Mouse (Mus musculus): ENCODE data around the gene Chd8. TPM values are rescaled to one million over a fixed set of nuclear protein-coding genes. Genes with fewer than 3 reads are reported as not detected.

Chd8 gene
- polyA plus RNA-seq, 1 experiment from 2014 or later, result 64.4 TPM

DNA sequence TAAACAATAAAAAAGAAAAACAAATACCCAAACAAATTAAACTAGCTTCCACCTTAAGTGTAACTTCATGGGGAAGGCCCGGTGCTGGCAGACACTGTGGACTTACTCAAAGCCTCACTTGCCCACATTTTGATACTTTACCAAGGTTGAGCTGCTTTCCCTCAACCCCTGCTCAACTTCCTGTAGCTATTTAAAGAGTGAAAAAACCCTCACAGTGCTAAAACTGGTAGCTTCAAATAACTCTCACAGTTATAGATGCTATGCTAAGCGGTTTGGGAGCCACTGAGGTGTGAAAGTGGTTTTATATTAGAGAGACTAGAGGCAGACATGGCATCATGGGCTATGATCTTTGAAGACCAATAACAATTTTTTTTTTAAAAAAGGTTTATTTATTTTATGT lies 91.0 kb downstream of the Chd8 start:
- ATAC-seq, result no peak
- DNase-seq (ENCODE audit: low read depth, low spot score), result no peak
- ChIA-PET POLR2A (interaction anchor here (1.2 kb wide), 1 partner anchor 16 kb away, joined by 4 read pairs; no protein-coding TSS in a partner anchor), CTCF (interaction anchor here (1.4 kb wide), 1 partner anchor 9 kb away, joined by 5 read pairs; no protein-coding TSS in a partner anchor)
- TF ChIP-seq CTCF (IDR thresholded peaks at IDR 0.05), result no peak
- in situ Hi-C loops (cut with MboI; ENCODE audit: low pct_unique_long_range_greater_than_20kb), result no loop called here
- H3K27me3 ChIP-seq, result no peaks in the 10 kb centered on the region

DNA sequence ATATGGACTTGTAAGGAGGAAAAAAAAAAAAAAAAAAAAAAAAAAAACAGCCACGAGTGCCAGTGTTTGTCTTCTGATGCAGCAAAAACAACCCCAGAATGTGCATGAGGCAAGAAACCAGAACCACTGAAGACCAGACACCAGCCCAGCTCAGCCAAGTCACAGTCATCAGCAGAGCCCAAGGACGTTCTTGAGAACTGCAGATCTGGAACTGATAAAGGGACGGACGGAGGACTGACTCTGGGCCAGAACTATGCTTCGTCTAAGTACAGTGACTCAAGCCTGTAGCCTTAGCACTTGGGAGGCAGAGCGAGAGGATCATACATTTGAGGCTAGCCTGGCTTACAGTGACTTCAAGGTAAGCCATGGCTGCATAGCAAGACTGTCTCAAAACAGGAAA lies 96.7 kb downstream of the Chd8 start:
- DNase-seq (ENCODE audit: low read depth, low spot score), result no peak
- H3K27me3 ChIP-seq, result no peaks in the 10 kb centered on the region
- no peak for TF ChIP-seq CTCF (IDR thresholded peaks at IDR 0.05)
- in situ Hi-C loops (cut with MboI; ENCODE audit: low pct_unique_long_range_greater_than_20kb), result no loop called here
- ATAC-seq, result no peak
- CTCF ChIA-PET, result no interaction called here
- POLR2A ChIA-PET, result interaction anchor here (0.6 kb wide), 1 partner anchor 15 kb away, joined by 3 read pairs; no protein-coding TSS in a partner anchor

DNA sequence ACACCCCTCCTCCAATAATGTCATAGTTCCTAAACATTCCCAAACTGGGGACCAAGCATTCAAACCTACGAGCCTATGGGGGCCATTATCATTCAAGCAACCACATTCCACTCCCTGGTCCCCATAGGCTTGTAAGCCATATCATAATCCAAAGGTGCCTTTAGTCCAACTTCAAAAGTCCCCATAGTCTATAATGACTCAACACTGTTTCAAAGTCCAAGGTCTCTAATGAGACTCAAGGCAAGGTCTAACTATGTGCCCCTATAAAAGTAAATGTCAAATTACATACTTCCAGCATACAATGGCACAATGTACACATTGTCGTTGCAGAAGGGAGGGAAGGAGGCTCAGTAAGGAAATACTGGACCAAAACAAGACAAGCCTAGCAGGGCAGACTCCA lies 102.6 kb downstream of the Chd8 start:
- in situ Hi-C loops (cut with MboI; ENCODE audit: low pct_unique_long_range_greater_than_20kb), result no loop called here
- no peak for TF ChIP-seq CTCF (IDR thresholded peaks at IDR 0.05)
- ChIA-PET CTCF (no interaction called here), POLR2A (no interaction called here)
- no peaks in the 10 kb centered on the region for H3K27me3 ChIP-seq
- no peak for ATAC-seq
- DNase-seq (ENCODE audit: low read depth, low spot score), result no peak

DNA sequence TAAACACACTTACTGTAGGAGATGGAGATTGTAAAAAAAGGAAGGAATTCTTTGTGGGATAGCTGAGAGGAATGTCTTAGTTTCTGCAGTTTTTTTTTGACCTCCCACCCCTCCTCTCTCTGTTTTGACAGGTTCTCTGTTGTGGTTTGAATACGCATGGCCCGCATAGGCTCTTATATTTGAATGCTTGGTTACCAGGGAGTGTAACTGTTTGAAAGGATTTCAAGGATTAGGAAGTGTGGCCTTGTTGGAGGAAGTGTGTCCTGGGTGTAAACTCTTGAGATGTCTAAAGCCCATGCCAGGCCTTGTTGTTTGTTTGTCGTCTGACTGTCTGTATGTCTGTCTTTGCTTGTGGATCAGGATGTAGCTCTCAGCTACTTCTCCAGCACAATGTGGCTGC lies 105.0 kb downstream of the Chd8 start:
- POLR2A ChIA-PET, result interaction anchor here (0.6 kb wide), 2 partner anchors 33 to 36 kb away, joined by 3 read pairs; no protein-coding TSS in a partner anchor
- CTCF ChIA-PET, result interaction anchor here (1.5 kb wide), 1 partner anchor 28 kb away, joined by 4 read pairs; no protein-coding TSS in a partner anchor
- in situ Hi-C loops (cut with MboI; ENCODE audit: low pct_unique_long_range_greater_than_20kb), result no loop called here
- no peak for TF ChIP-seq CTCF (IDR thresholded peaks at IDR 0.05)
- DNase-seq (ENCODE audit: low read depth, low spot score) (no peak), ATAC-seq (no peak)
- peaks cover 3% of the 10 kb centered on the region for H3K27me3 ChIP-seq

DNA sequence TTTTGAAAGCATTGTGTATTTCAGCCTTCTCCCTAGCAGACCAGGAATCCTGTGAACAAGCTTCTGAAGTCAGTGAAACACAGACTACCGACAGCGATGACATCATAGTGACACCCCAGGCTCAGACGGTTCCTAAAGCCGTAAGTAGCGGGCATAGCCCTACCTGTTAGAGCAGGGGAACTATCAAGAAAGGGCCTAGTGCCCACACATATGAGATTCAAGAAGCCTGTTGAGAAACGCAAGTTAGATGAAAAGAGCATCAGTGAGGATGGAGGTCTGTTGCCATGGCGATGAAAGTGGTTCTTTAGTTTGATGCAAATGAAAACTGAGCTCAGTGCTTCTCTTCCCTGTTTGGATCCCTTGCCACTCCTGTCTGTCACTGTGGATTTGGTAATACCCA lies 105.4 kb downstream of the Chd8 start:
- in situ Hi-C loops (cut with MboI; ENCODE audit: low pct_unique_long_range_greater_than_20kb), result no loop called here
- ATAC-seq (no peak), DNase-seq (ENCODE audit: low read depth, low spot score) (no peak)
- TF ChIP-seq CTCF (IDR thresholded peaks at IDR 0.05), result no peak
- H3K27me3 ChIP-seq, result peaks cover 3% of the 10 kb centered on the region
- POLR2A ChIA-PET, result interaction anchor here (0.6 kb wide), 1 partner anchor 33 kb away, joined by 3 read pairs; no protein-coding TSS in a partner anchor
- CTCF ChIA-PET, result interaction anchor here (1.5 kb wide), 1 partner anchor 28 kb away, joined by 4 read pairs; no protein-coding TSS in a partner anchor

DNA sequence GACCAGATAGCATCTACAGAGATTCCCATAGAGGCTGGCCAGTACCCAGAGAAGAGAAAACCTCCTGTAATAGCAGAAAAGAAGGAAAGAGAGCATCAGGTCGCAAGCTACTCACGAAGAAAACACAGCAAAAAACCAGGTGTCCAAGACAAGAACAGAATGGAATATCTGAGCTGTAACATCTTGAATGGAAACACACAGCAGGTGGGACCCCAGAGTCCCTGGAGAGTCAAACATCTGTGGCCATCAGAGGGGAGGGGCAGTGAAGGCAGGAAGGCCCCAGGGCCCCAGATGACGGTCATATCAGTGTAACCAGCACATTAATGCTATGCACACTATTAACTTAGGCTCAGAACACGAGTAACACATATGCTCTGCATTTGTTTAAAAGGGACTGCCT lies 107.7 kb downstream of the Chd8 start:
- no peak for ATAC-seq

More for the DNA sequence above, 107.7 kb downstream of the Chd8 start:
- H3K27me3 ChIP-seq, result peaks cover 3% of the 10 kb centered on the region
- TF ChIP-seq CTCF (IDR thresholded peaks at IDR 0.05), result no peak
- CTCF ChIA-PET, result interaction anchor here (1.1 kb wide), 1 partner anchor 11 kb away, joined by 3 read pairs; no protein-coding TSS in a partner anchor
- in situ Hi-C loops (cut with MboI; ENCODE audit: low pct_unique_long_range_greater_than_20kb), result no loop called here
- POLR2A ChIA-PET, result no interaction called here
- no peak for DNase-seq (ENCODE audit: low read depth, low spot score)

Other genes starting within 250 kb of the Chd8 start
- gene Tmem253, start 242.1 kb downstream of the Chd8 start, polyA plus RNA-seq (2021), result 3.4 TPM
- gene Zfp219, start 237.0 kb downstream of the Chd8 start, polyA plus RNA-seq (2021), result 74.8 TPM
- not detected for gene Olfr221, start 215.3 kb downstream of the Chd8 start, polyA plus RNA-seq (2021)
- 359 TPM for gene Hnrnpc, start 153.8 kb downstream of the Chd8 start, polyA plus RNA-seq (2021)
- 6.4 TPM for gene Rpgrip1, start 147.1 kb downstream of the Chd8 start, polyA plus RNA-seq (2021)
- 65.7 TPM for gene Supt16, start 60.4 kb downstream of the Chd8 start, polyA plus RNA-seq (2021)
- gene Tox4, start 21.4 kb upstream of the Chd8 start, polyA plus RNA-seq (2021), result 38.8 TPM
- 20.5 TPM for gene Rab2b, start 21.8 kb upstream of the Chd8 start, polyA plus RNA-seq (2021)
- 28.7 TPM for gene Mettl3, start 47.3 kb upstream of the Chd8 start, polyA plus RNA-seq (2021)
- 16.8 TPM for gene Sall2, start 71.0 kb upstream of the Chd8 start, polyA plus RNA-seq (2021)
- not detected for gene Olfr1513, start 98.6 kb upstream of the Chd8 start, polyA plus RNA-seq (2021)
- not detected for gene Olfr1512, start 121.4 kb upstream of the Chd8 start, polyA plus RNA-seq (2021)
- gene Olfr1511, start 139.6 kb upstream of the Chd8 start, polyA plus RNA-seq (2021), result not detected
- gene Olfr1510, start 156.6 kb upstream of the Chd8 start, polyA plus RNA-seq (2021), result not detected
- not detected for gene Olfr1509, start 185.2 kb upstream of the Chd8 start, polyA plus RNA-seq (2021)
- not detected for gene Olfr1508, start 209.7 kb upstream of the Chd8 start, polyA plus RNA-seq (2021)
- not detected for gene Olfr1507, start 238.0 kb upstream of the Chd8 start, polyA plus RNA-seq (2021)